Comparison of ENCODE assay signal across 8 mouse cellular contexts in genomic region chr8:125568851-125569532, GRCm38 (mm10). TPM values are rescaled to one million over a fixed set of nuclear protein-coding genes. Genes with fewer than 3 reads are reported as not detected.
DNase-seq lines count a peak whose midpoint lies in the region; ATAC-seq and TF ChIP-seq lines count a peak whose summit lies in the region.

No protein-coding gene starts in this region.

- peak overlapping the region; percentile 82 for H3ac ChIP-seq in myocyte (ENCODE audit: control insufficient read depth, insufficient read length)

- no peaks in the 10 kb centered on the region for H3K9me3 ChIP-seq in heart, embryonic 11.5 days (replicated peaks; ENCODE audit: control insufficient read depth, low read length)
- H3K9me3 ChIP-seq in kidney, embryonic 14.5 days (ENCODE audit: control insufficient read depth, low read length) = no peaks in the 10 kb centered on the region
- no peaks in the 10 kb centered on the region for H3K9me3 ChIP-seq in liver, embryonic 12.5 days (replicated peaks)

- peak overlapping the region; percentile 91 for H3K4me2 ChIP-seq in heart, embryonic 11.5 days
- H3K4me2 ChIP-seq in kidney, embryonic 14.5 days (replicated peaks; ENCODE audit: low read depth, low read length) = peak overlapping the region; percentile 92
- H3K4me2 ChIP-seq in liver, embryonic 12.5 days = peak overlapping the region; percentile 96
- peak overlapping the region; percentile 82 for H3K4me2 ChIP-seq in myocyte (ENCODE audit: low read depth)

- H3K4me1 ChIP-seq in heart, embryonic 11.5 days (ENCODE audit: control insufficient read depth, insufficient read depth, low read length) = peaks cover 37% of the 10 kb centered on the region
- peaks cover 10% of the 10 kb centered on the region; the same call in 1 of the 2 replicates for H3K4me1 ChIP-seq in kidney, embryonic 14.5 days (ENCODE audit: control insufficient read depth, insufficient read depth, low read length)
- peaks cover 37% of the 10 kb centered on the region for H3K4me1 ChIP-seq in liver, embryonic 12.5 days

- no peak for ATAC-seq in heart, embryonic 11.5 days (replicated peaks; ENCODE audit: insufficient number of reproducible peaks, low FRiP score, low TSS enrichment)
- no peak; the same call in 1 of the 2 replicates for ATAC-seq in kidney, embryonic 14.5 days (ENCODE audit: low FRiP score, low TSS enrichment)
- ATAC-seq in liver, embryonic 12.5 days = no peak

- no peaks in the 10 kb centered on the region for H3K27me3 ChIP-seq in heart, embryonic 11.5 days (ENCODE audit: control insufficient read depth, insufficient read depth, low read length)
- H3K27me3 ChIP-seq in kidney, embryonic 14.5 days (ENCODE audit: control insufficient read depth, insufficient read depth, low read length) = no peaks in the 10 kb centered on the region
- H3K27me3 ChIP-seq in liver, embryonic 12.5 days (replicated peaks) = peaks cover 54% of the 10 kb centered on the region
- no peaks in the 10 kb centered on the region for H3K27me3 ChIP-seq in myocyte (ENCODE audit: control insufficient read depth, insufficient read depth, insufficient read length)

- peak overlapping the region; percentile 73 for H3K27ac ChIP-seq in heart, embryonic 11.5 days (ENCODE audit: low read depth, low read length)
- H3K27ac ChIP-seq in kidney, embryonic 14.5 days (ENCODE audit: low read depth, low read length) = no peak overlapping the region; the same call in 1 of the 2 replicates
- 0 out of 2 replicates have a peak overlapping the region, but pooled peaks have one; percentile 37 for H3K27ac ChIP-seq in liver, embryonic 12.5 days

- H3K4me3 ChIP-seq in heart, embryonic 11.5 days (ENCODE audit: low read depth, low read length) = peak overlapping the region; percentile 61
- peak overlapping the region; percentile 45 for H3K4me3 ChIP-seq in kidney, embryonic 14.5 days (ENCODE audit: low read length)
- peak overlapping the region; percentile 64 for H3K4me3 ChIP-seq in liver, embryonic 12.5 days
- H3K4me3 ChIP-seq in myocyte = peak overlapping the region; percentile 62

- under 1% methylated on average over 39 of the region's 39 CpGs for WGBS in heart, embryonic 11.5 days (ENCODE audit: insufficient replicate concordance)
- WGBS in kidney, embryonic 14.5 days = under 1% methylated on average over 39 of the region's 39 CpGs
- 1% methylated on average over 39 of the region's 39 CpGs for WGBS in liver, embryonic 12.5 days (ENCODE audit: insufficient replicate concordance)

- H3K36me3 ChIP-seq in heart, embryonic 11.5 days (ENCODE audit: control insufficient read depth, insufficient read depth, low read length) = no peaks in the 10 kb centered on the region
- H3K36me3 ChIP-seq in kidney, embryonic 14.5 days (ENCODE audit: control insufficient read depth, insufficient read depth, low read length) = no peaks in the 10 kb centered on the region
- H3K36me3 ChIP-seq in liver, embryonic 12.5 days = no peaks in the 10 kb centered on the region
- no peaks in the 10 kb centered on the region for H3K36me3 ChIP-seq in myocyte (ENCODE audit: control insufficient read depth, insufficient read depth)

- peak overlapping the region; percentile 77 for H3K9ac ChIP-seq in heart, embryonic 11.5 days (ENCODE audit: low read depth, low read length)
- peak overlapping the region; percentile 75 for H3K9ac ChIP-seq in kidney, embryonic 14.5 days (ENCODE audit: low read depth, low read length)
- H3K9ac ChIP-seq in liver, embryonic 12.5 days = peak overlapping the region; percentile 72

- TF ChIP-seq POLR2A in myocyte (IDR thresholded peaks at IDR 0.05; ENCODE audit: insufficient read length, low read depth) = no peak

- H3K79me2 ChIP-seq in myocyte (ENCODE audit: control insufficient read depth, insufficient read depth) = peaks cover 36% of the 10 kb centered on the region

- peak; percentile 91 for DNase-seq in 3T3-L1 (ENCODE audit: low read depth, low spot score)
- DNase-seq in R1 (ENCODE audit: low read depth, low spot score) = peak; percentile 72
- peak; percentile 71 for DNase-seq in embryo, embryonic 9.5 days (ENCODE audit: extremely low spot score)
- peak; percentile 26 to 28 for DNase-seq in thymus, postnatal 10 days (ENCODE audit: low spot score in 2 of 2)

TF ChIP-seq in myocyte, 11 proteins besides CTCF, POLR2A, EP300 and RAD21:
- TF ChIP-seq REST (IDR thresholded peaks at IDR 0.05; ENCODE audit: insufficient read depth, insufficient read length) = no peak
- no peak for TF ChIP-seq USF1 (IDR thresholded peaks at IDR 0.05; ENCODE audit: low read depth)
- no peak for TF ChIP-seq TCF3 (IDR thresholded peaks at IDR 0.05; ENCODE audit: insufficient read length, low read depth)
- no peak for TF ChIP-seq E2F4 (IDR thresholded peaks at IDR 0.05; ENCODE audit: insufficient read depth)
- no peak for TF ChIP-seq MYOD1 (IDR thresholded peaks at IDR 0.05; ENCODE audit: control insufficient read depth in 1 of 3, insufficient read length in 2 of 3, low read depth in 2 of 3)
- no peak for TF ChIP-seq POLR2AphosphoS2 (IDR thresholded peaks at IDR 0.05; ENCODE audit: insufficient read length, low read depth)
- no peak for TF ChIP-seq CEBPB (IDR thresholded peaks at IDR 0.05; ENCODE audit: insufficient read depth, poor library complexity, severe bottlenecking)
TF ChIP-seq in myocyte: peak in this region for 0.

RNA-seq across cellular contexts. Expression of gene Sipa1l2, which starts 0.6 kb away (rescaled TPM):
- polyA plus RNA-seq in heart, embryonic 11.5 days (2014; fragmentation: Nextera tagmentation; extraction: Ambion mirVana) = 16.8 and 19.4 TPM in 2 replicates
- polyA plus RNA-seq in kidney, embryonic 14.5 days (2014; fragmentation: Nextera tagmentation; extraction: Ambion mirVana) = 6.6 and 12.9 TPM in 2 replicates
- polyA plus RNA-seq in liver, embryonic 12.5 days (2016; fragmentation: Nextera tagmentation; extraction: Ambion mirVana) = 1.9 and 2.3 TPM in 2 replicates
- polyA plus RNA-seq in myocyte (2012; fragmentation: generic; extraction: Trizol) = 16.2 TPM

Comparison
In these comparisons a context has a peak if more than half of its experiments do, and no peak if none do; other contexts are left out.
1. DNase-seq: peak in every context shown above with its lines; median percentile 91 in 3T3-L1; 72 in R1; 71 in embryo, embryonic 9.5 days; 27 in thymus, postnatal 10 days.